Mouse (Mus musculus) gastrocnemius, postnatal 14 days (tissue): ENCODE data around the gene Rab11b. TPM values are rescaled to one million over a fixed set of nuclear protein-coding genes. Genes with fewer than 3 reads are reported as not detected.
A peak's percentile ranks its signal among the peaks of the same experiment; 100 is the strongest.
"Not testable (repeated sequence)": the region's sequence is repeated elsewhere in the genome, so short reads cannot be mapped to it uniquely, and the experiment has no call there.

Experiments
- DNase-seq: peaks from one replicate; pipeline ENCODE4 v3.0.0; 2021; ENCODE audit warnings: mixed read lengths
- intact Hi-C: fragments of 180-260 bp; cut with DNase I; formaldehyde crosslinking; loops from one replicate; pipeline ENCODE4 v1.15.1; 2025; ENCODE audit warnings: low total_unique reads
- total RNA-seq, 2 experiments: library from RNA; stranded (reverse); gene quantifications; 2 replicates each; pipeline ENCODE4 v1.2.3; 2021

The Rab11b gene
- total RNA-seq, 2 experiments from 2014 or later, result 154 to 159 TPM

GRCm38 (mm10) chr17:33774573-33775155 lies 14.3 kb upstream of the Rab11b start:
- intact Hi-C loops, result no loop called here
- DNase-seq, result no peak

GRCm38 (mm10) chr17:33773871-33774572 lies 13.7 kb upstream of the Rab11b start:
- intact Hi-C loops, result no loop called here
- DNase-seq, result no peak

DNA sequence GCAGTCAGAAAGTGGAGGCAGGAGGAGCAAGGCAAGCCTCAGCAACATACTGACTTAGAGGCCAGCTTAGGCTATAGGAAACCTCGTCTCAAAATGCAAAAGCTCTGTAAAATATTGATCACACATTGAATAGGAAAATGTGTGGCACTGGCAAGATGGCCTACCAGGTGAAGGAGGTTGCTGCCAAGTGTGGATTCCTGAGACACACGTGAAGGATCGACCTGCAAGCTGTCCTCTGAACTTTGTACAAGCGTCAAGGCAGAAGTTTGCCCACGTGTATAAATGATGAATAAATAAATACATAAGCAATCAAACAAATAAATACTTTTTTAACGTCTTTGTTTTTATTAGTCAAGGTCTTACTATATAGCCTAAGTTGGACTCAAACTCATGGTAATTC lies 13.1 kb upstream of the Rab11b start:
- intact Hi-C loops, result no loop called here
- DNase-seq, result no peak

DNA sequence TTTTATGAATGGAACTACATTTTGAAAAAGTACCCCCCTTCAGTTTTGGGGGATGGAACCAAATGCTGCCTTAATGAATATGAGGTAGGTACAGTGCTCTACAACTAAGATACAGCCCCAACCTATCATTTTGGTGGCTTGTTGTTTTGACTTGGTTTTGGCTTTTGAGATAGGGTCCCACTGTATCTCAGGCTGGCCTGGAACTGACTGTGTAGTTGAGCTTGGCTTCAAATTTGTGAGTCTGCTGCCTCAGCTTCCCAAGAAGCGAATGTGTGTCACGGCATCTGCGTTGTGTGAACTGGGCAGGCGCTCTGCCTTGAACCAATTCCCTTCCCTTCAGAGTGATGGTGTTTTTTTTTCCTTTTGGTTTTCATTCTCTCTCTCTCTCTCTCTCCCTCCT lies 11.3 kb upstream of the Rab11b start:
- intact Hi-C loops, result no loop called here
- no peak for DNase-seq

GRCm38 (mm10) chr17:33766389-33766788 lies 6.1 kb upstream of the Rab11b start:
- intact Hi-C loops, result no loop called here
- no peak for DNase-seq

- peak; percentile 97 for DNase-seq
- intact Hi-C loops, result no loop called here
These were observed 519 bp downstream of the Rab11b start for GRCm38 (mm10) chr17:33759767-33760254.

DNA sequence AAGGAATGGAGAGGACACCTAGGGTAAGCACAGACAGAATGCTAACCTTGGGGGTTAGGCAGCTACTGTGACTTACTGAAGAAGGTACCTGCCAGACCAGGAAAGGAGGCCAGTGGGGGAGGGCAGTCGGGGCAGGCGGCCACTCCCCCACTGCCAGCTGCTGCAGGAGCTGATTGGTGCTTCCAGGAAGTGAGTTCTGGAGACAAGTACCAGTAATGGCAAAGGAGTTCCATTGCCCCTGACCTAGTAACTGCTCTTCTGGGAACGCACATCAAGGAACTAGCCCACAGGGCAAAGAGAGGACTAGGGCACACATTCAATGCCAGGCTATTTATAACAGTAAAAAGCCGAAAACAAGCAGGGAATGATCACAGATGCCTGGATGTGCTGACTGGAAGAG lies 3.1 kb downstream of the Rab11b start:
- intact Hi-C loops, result no loop called here
- DNase-seq, result peak; percentile 67

- intact Hi-C loops, result no loop called here
- no peak for DNase-seq
These were observed 4.1 kb downstream of the Rab11b start for GRCm38 (mm10) chr17:33756108-33756790.

DNA sequence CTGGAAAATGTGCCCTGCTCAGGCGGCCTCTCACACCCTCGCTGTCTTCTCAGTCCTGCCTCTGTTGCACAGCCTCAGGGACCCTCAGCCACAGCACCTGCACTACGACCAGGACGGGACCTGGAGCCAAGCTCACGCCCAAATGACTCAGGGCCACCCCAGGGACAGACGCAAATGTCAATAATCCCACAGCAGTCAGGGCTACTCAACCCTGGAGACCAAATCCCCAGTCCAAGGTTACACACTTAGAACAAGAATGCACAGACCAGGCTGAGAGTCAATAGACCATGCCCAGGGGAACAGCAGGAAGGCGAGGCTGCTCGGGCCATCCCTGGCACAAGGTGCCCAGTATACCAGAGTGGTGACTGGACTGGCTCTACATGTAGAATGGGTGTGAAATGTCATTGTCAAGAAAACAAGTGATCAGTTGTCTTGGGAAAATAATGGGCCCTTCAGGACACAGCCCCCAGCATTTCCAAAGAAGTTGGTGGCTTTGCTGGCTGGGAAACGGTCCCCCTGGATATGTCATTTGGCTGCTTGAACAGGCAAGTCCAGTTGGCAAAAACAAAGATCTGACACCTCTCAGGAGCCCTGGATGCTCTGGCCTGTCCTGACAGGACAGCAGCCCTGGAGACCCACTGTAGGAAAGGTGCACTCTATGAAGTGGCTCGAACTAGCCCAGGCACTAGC lies 4.8 kb downstream of the Rab11b start:
- intact Hi-C loops, result no loop called here
- DNase-seq, result no peak

GRCm38 (mm10) chr17:33754656-33755055 lies 5.7 kb downstream of the Rab11b start:
- intact Hi-C loops, result no loop called here
- no peak for DNase-seq

- DNase-seq, result no peak
- intact Hi-C loops, result no loop called here
These were observed 8.0 kb downstream of the Rab11b start for GRCm38 (mm10) chr17:33752297-33752696.

DNA sequence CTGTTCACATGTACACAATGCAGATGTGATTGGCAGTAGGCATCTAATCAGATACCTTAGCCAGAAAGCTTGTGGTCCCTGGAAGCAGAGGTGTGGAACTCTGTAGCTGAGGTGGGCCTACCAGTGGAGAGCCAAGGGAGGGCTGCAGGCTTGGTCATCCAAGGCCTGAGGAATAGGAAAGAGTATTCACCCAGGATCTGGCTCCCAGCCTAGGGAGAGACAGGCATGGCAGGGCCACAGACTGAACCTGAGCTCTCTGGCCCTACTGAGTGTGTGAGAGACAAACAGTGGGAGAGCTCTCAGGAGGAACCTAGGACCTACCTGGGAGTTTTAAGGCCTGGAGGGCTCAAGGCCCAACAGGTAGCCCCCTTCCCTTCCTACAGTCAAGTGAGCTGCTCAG lies 9.1 kb downstream of the Rab11b start:
- intact Hi-C loops, result no loop called here
- no peak for DNase-seq

- no peak for DNase-seq
- intact Hi-C loops, result loop anchor here (5.0 kb wide), 1 partner anchor 53 kb away; no protein-coding TSS in a partner anchor
These were observed 10.9 kb downstream of the Rab11b start for GRCm38 (mm10) chr17:33749451-33749850.

- DNase-seq, result peak; percentile 22
- intact Hi-C loops, result loop anchor here (5.0 kb wide), 1 partner anchor 56 kb away; no protein-coding TSS in a partner anchor
These were observed 14.3 kb downstream of the Rab11b start for GRCm38 (mm10) chr17:33746011-33746410.

GRCm38 (mm10) chr17:33744686-33745384 lies 15.5 kb downstream of the Rab11b start:
- intact Hi-C loops, result loop anchor here (5.0 kb wide), 1 partner anchor 57 kb away; no protein-coding TSS in a partner anchor
- no peak for DNase-seq

DNA sequence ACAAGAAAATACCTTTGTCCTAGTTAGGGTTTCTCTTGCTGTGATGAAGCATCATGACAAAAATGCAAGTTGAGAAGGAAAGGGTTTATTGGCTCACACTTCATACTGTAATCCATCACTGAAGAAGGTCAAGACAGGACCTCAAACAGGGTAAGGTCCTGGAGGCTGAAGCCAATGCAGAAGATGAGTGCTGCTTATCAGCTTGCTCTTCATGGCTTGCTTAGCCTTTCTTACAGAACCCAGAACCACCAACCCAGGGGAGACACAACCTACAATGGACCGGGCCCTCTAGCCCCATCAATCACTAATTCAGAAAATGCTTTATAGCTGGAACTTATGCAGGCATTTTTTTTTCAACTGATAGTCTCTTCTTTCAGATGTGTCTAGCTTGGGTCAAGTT lies 17.9 kb downstream of the Rab11b start:
- intact Hi-C loops, result no loop called here

GRCm38 (mm10) chr17:33733526-33733925 lies 26.8 kb downstream of the Rab11b start:
- DNase-seq, intact Hi-C loops: not testable (repeated sequence)

More for the DNA sequence above, 17.9 kb downstream of the Rab11b start:
- no peak for DNase-seq

DNA sequence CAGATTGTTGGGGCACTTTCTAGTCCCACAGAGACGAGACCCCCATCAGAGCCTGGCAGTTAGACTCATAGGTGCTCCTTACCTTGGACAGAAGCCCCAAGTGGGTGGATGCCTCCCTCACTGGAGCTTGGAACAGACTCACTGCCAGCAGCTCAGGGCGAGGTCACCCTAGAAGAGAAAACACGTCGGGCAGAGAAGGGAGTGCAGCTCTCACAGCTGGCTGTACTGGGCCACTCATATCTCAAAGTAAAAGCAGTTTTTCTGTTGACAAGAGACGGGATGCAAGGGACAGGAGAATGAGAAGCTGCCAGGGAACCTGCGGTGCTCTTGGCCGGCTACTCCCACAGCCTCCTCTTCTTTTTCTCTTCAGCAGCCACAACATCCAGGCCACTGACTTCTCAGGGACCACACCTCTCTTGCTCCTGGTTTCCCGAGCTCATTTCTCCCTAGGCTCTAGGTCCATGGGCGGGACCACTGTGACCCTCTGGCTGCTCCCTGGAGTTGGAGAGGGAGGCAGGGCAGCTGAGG lies 27.7 kb downstream of the Rab11b start:
- intact Hi-C loops, result not testable (repeated sequence)

GRCm38 (mm10) chr17:33729215-33729614 lies 31.1 kb downstream of the Rab11b start:
- intact Hi-C loops, result no loop called here

More for the DNA sequence above, 27.7 kb downstream of the Rab11b start:
- DNase-seq, result not testable (repeated sequence)

More at GRCm38 (mm10) chr17:33729215-33729614, 31.1 kb downstream of the Rab11b start:
- no peak for DNase-seq
